Mouse (Mus musculus): ENCODE data around the gene Gpc1. TPM values are rescaled to one million over a fixed set of nuclear protein-coding genes. Genes with fewer than 3 reads are reported as not detected.

Gene Gpc1
- 1 to 10 TPM; 3.1 to 5.5 TPM for polyA plus RNA-seq (2017; shearing (Covaris generic))

DNA sequence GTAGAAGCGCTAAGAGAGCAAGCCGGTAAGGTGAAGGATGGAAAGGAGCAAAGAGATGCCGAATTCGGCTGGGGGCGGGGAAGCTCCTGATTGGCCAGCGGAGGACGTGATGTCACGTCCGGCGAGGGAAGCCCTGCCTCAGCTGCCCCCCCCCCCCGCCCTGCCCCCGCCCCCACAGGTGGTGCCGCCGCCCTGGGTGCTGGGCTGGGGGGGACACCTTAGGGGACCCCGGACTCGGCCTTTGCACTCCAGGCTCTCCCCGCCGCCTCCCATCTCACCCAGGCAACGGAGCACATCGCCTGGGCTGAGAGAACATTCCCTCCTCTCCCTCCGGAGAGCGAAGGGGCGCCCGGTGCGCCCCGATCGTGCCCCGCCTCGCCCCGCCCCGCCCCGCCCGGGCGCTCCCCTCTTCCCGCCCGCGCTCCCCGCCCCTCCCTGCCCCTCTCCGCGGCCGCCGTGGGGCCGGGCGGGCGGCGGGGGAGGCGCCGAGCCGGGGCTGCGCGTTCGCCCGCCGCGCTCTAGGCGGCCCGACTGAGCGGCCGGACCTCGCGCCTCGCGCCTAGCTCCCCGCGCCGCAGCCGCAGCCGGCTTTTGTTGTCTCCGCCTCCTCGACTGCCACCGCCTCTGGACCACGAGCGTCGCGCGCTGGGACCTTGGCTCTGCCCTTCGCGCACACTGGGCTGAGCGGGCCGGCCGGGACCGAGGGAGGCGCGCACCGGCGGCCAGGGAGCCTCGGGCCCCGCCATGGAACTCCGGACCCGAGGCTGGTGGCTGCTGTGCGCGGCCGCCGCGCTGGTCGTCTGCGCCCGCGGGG is at the start of gene Gpc1:
TSS of gene Gpc1 (plus strand) at position 458 of the 814 bp plus-strand sequence.

DNA sequence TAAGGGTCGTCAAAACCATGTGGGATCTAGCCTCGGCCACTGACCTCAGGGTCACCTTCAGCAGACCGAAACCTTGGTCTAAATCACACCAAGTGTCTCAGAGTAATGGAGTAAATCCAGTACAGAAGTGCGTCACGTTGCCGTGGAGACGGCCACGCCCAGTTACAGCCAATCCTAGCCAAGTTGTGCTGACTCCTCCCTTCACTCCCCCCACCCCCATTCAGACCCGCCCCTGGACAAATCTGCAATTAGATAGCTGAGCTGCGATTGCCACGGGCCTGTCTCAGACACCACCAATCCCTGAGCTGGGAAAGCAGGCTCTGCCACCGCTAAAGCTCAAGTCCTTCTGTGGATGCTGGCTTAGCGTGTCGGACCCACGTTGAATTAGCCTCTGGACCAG is 71.3 kb downstream of the Gpc1 start, which contains the start of gene Ankmy1:
TSS of gene Ankmy1 (minus strand) at position 121 of the 400 bp plus-strand sequence.

DNA sequence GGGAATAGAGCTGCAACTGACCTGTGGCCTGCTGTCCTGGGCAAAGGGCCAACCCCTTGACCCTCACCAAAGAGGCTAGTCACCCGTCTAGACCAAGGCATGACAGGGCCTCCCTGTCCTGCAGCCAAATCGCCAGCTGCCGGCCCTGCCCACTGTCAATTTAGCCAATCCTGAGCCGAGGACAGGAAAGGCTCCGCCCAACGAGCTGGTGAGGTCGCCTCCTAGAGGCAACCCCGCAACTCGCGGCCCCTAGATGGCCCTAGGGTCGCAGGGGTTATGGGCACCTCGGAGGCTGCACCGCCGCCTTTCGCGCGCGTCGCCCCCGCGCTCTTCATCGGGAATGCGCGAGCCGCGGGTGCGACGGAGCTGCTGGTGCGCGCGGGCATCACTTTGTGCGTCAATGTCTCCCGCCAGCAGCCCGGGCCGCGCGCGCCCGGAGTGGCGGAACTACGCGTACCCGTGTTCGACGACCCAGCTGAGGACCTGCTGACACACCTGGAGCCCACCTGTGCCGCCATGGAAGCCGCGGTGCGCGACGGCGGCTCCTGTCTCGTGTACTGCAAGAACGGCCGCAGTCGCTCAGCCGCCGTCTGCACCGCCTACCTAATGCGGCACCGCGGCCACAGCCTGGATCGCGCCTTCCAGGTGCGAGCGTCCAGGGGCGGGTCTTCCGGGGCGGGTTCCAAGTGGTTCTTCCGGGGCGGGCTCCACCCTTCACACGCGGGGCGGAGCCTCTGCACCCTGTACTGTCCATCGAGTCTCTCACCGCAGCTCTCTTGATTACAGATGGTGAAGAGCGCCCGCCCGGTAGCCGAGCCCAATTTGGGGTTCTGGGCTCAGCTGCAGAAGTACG is 75.6 kb downstream of the Gpc1 start, which contains the start of gene Dusp28:
TSS of gene Dusp28 (plus strand) at position 203 of the 853 bp plus-strand sequence.

Other genes starting within 250 kb of the Gpc1 start
- gene Olfr1412, start 245.9 kb upstream of the Gpc1 start, polyA plus RNA-seq (2017; shearing (Covaris generic)): under 1 TPM in 1 of 2 experiments, not detected in 1; 0.06 TPM
- under 1 TPM in 1 of 2 experiments, not detected in 1; 0.14 TPM for gene Olfr1411, start 237.2 kb upstream of the Gpc1 start, polyA plus RNA-seq (2017; shearing (Covaris generic))
- not detected for gene Olfr1410, start 225.9 kb upstream of the Gpc1 start, polyA plus RNA-seq (2017; shearing (Covaris generic))
- gene Olfr12, start 213.9 kb upstream of the Gpc1 start, polyA plus RNA-seq (2017; shearing (Covaris generic)): not detected
- 100 to 1,000 TPM; 234 to 278 TPM for gene Cops9, start 189.7 kb upstream of the Gpc1 start, polyA plus RNA-seq (2017; shearing (Covaris generic))
- 1 to 10 TPM in 1 of 2 experiments, under 1 TPM in 1; 0.99 to 2.5 TPM for gene Otos, start 182.8 kb upstream of the Gpc1 start, polyA plus RNA-seq (2017; shearing (Covaris generic))
- gene Ankmy1, start 71.3 kb downstream of the Gpc1 start, polyA plus RNA-seq (2017; shearing (Covaris generic)): 1 to 10 TPM in 1 of 2 experiments, not detected in 1; 1.0 TPM
- 10 to 100 TPM in 1 of 2 experiments, 1 to 10 TPM in 1; 8.9 to 15.5 TPM for gene Dusp28, start 75.3 kb downstream of the Gpc1 start, polyA plus RNA-seq (2017; shearing (Covaris generic))
- gene Rnpepl1, start 79.1 kb downstream of the Gpc1 start, polyA plus RNA-seq (2017; shearing (Covaris generic)): 100 to 1,000 TPM in 1 of 2 experiments, 10 to 100 TPM in 1; 81.1 to 120 TPM
- gene Capn10, start 102.7 kb downstream of the Gpc1 start, polyA plus RNA-seq (2017; shearing (Covaris generic)): 10 to 100 TPM in 1 of 2 experiments, 1 to 10 TPM in 1; 9.1 to 13.2 TPM
- gene Gpr35, start 119.2 kb downstream of the Gpc1 start, polyA plus RNA-seq (2017; shearing (Covaris generic)): under 1 TPM; 0.05 to 0.37 TPM
- gene Aqp12, start 174.7 kb downstream of the Gpc1 start, polyA plus RNA-seq (2017; shearing (Covaris generic)): under 1 TPM in 1 of 2 experiments, not detected in 1; 0.16 TPM

Data from activated CD4-positive, CD25-positive, alpha-beta regulatory T cell (primary cell).